In genomic region chr10:82982286-82982685, GRCm38 (mm10) we compare ENCODE assay signal across 10 mouse cellular contexts.
"Had no signal": no experiment of that assay in that cellular context is flagged by ENCODE, and none has a peak within 500 bp of the region (broad histone marks: within the 10 kb centered on the region; RNA-seq: fewer than 3 reads in every experiment).

No protein-coding gene starts in this region.

- DNase-seq: kidney, adult 18-20 months; kidney, adult 9 months; kidney, postnatal 25 days; layer of hippocampus, adult 9-11 months; liver; lung, adult 18-20 months; lung, postnatal 10 days; lung, postnatal 36 days; thymus, adult 18-20 months; thymus, postnatal 14 days had no signal
